Mouse (Mus musculus) gastrocnemius, postnatal 14 days (tissue): Measurements from ENCODE around the gene Iqsec2. TPM values are rescaled to one million over a fixed set of nuclear protein-coding genes. Genes with fewer than 3 reads are reported as not detected.

Experiments
- DNase-seq: peaks from one replicate; pipeline ENCODE4 v3.0.0; 2021; ENCODE audit warnings: mixed read lengths
- intact Hi-C: fragments of 180-260 bp; cut with DNase I; formaldehyde crosslinking; loops from one replicate; pipeline ENCODE4 v1.15.1; 2025; ENCODE audit warnings: low total_unique reads
- long read RNA-seq, 2 experiments: library from polyadenylated mRNA; stranded (forward); transcript quantifications; one replicate each; pipeline ENCODE4 v2.0.0; 2021
- total RNA-seq, 2 experiments: library from RNA; stranded (reverse); gene quantifications; 2 replicates each; pipeline ENCODE4 v1.2.3; 2021

Gene Iqsec2
- total RNA-seq: 10 to 100 TPM; 15.7 to 18.3 TPM
- long read RNA-seq, experiment 1, partial matches to known transcripts: 1 of 5 reads
- long read RNA-seq, experiment 1, other reads (novel, unspliced or antisense): 0 of 5 reads
- long read RNA-seq, experiment 2, transcript Iqsec2-205 (3 exons, 959 nt): major isoform, 7 of 10 reads
- long read RNA-seq, experiment 2, partial matches to known transcripts: 1 of 10 reads
- long read RNA-seq, experiment 2, other reads (novel, unspliced or antisense): 2 of 10 reads

GRCm38 (mm10) chrX:152143941-152144741, at the start of gene Iqsec2:
TSS of gene Iqsec2 (plus strand) at chrX:152144268.
- intact Hi-C loops: no loop called here
- DNase-seq: peak; percentile 19

- DNase-seq: no peak
- intact Hi-C loops: no loop called here
Measured at GRCm38 (mm10) chrX:152097572-152097971, 46.5 kb upstream of the Iqsec2 start.

GRCm38 (mm10) chrX:152121687-152122086, 22.4 kb upstream of the Iqsec2 start:
- DNase-seq: no peak
- intact Hi-C loops: no loop called here

GRCm38 (mm10) chrX:152130777-152131176, 13.3 kb upstream of the Iqsec2 start:
- intact Hi-C loops: no loop called here
- no peak for DNase-seq

GRCm38 (mm10) chrX:152132029-152132428, 12.0 kb upstream of the Iqsec2 start:
- intact Hi-C loops: no loop called here
- DNase-seq: no peak

GRCm38 (mm10) chrX:152135195-152135594, 8.9 kb upstream of the Iqsec2 start:
- intact Hi-C loops: no loop called here
- no peak for DNase-seq

GRCm38 (mm10) chrX:152144742-152145214, 710 bp downstream of the Iqsec2 start:
- intact Hi-C loops: no loop called here
- no peak for DNase-seq

- no peak for DNase-seq
- intact Hi-C loops: no loop called here
Measured at GRCm38 (mm10) chrX:152146150-152146549, 2.1 kb downstream of the Iqsec2 start.

GRCm38 (mm10) chrX:152146691-152147090, 2.6 kb downstream of the Iqsec2 start:
- intact Hi-C loops: no loop called here
- no peak for DNase-seq

- intact Hi-C loops: no loop called here
- DNase-seq: peak; percentile 66
Measured at GRCm38 (mm10) chrX:152147451-152148116, 3.5 kb downstream of the Iqsec2 start.

GRCm38 (mm10) chrX:152148706-152149105, 4.6 kb downstream of the Iqsec2 start:
- DNase-seq: no peak
- intact Hi-C loops: no loop called here

- DNase-seq: peak; percentile 22
- intact Hi-C loops: loop anchor here (10.0 kb wide), 1 partner anchor 207 kb away; no protein-coding TSS in a partner anchor
Measured at GRCm38 (mm10) chrX:152151709-152152108, 7.6 kb downstream of the Iqsec2 start.

GRCm38 (mm10) chrX:152158294-152158693, 14.2 kb downstream of the Iqsec2 start:
- intact Hi-C loops: loop anchor here (10.0 kb wide), 1 partner anchor 213 kb away; no protein-coding TSS in a partner anchor

GRCm38 (mm10) chrX:152161404-152161803, 17.3 kb downstream of the Iqsec2 start:
- intact Hi-C loops: no loop called here
- DNase-seq: no peak

More at GRCm38 (mm10) chrX:152158294-152158693, 14.2 kb downstream of the Iqsec2 start:
- no peak for DNase-seq

GRCm38 (mm10) chrX:152164061-152164460, 20.0 kb downstream of the Iqsec2 start:
- intact Hi-C loops: no loop called here
- no peak for DNase-seq

GRCm38 (mm10) chrX:152166161-152166560, 22.1 kb downstream of the Iqsec2 start:
- intact Hi-C loops: no loop called here
- DNase-seq: no peak

GRCm38 (mm10) chrX:152168521-152168920, 24.5 kb downstream of the Iqsec2 start:
- intact Hi-C loops: no loop called here
- no peak for DNase-seq

GRCm38 (mm10) chrX:152171041-152172026, 27.3 kb downstream of the Iqsec2 start:
- intact Hi-C loops: no loop called here
- DNase-seq: no peak

GRCm38 (mm10) chrX:152172487-152172935, 28.4 kb downstream of the Iqsec2 start:
- intact Hi-C loops: no loop called here
- peak; percentile 62 for DNase-seq
